Mouse (Mus musculus): ENCODE measurements around the gene Nudt9. TPM values are rescaled to one million over a fixed set of nuclear protein-coding genes. Genes with fewer than 3 reads are reported as not detected.

Gene Nudt9
- polyA plus RNA-seq, 1 experiment: 50.6 TPM

GRCm38 (mm10) chr5:104077508-104077907, 31.4 kb downstream of the Nudt9 start, which contains the start of gene Gm17660:
Gm17660 (minus strand) TSS chr5:104077608.
- no peak for DNase-seq (ENCODE audit: low spot score)

- no peak for DNase-seq (ENCODE audit: low spot score)
Measured at GRCm38 (mm10) chr5:104080736-104081135, 34.6 kb downstream of the Nudt9 start.

- no peak for DNase-seq (ENCODE audit: low spot score)
Measured at GRCm38 (mm10) chr5:104085366-104085765, 39.3 kb downstream of the Nudt9 start.

DNA sequence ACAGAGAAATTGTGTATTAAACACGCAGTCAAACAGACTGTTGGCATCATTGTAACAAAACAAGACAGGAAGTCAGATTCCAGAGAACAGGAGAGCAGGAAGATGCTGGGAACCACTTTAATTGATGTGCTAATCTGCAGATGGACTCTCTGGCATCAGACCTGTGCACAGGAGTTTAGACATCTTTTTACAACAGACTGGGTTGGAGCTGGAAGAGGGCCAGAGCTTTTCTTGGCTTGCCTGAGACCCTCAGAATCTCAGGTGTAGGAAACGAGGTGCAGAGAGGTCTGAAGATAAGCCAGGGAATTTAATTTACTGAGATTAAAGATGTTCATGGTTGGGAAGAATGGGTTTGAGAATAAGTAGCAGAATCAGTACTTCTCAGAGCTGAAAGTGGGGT, 43.6 kb downstream of the Nudt9 start:
- no peak for DNase-seq (ENCODE audit: low spot score)

DNA sequence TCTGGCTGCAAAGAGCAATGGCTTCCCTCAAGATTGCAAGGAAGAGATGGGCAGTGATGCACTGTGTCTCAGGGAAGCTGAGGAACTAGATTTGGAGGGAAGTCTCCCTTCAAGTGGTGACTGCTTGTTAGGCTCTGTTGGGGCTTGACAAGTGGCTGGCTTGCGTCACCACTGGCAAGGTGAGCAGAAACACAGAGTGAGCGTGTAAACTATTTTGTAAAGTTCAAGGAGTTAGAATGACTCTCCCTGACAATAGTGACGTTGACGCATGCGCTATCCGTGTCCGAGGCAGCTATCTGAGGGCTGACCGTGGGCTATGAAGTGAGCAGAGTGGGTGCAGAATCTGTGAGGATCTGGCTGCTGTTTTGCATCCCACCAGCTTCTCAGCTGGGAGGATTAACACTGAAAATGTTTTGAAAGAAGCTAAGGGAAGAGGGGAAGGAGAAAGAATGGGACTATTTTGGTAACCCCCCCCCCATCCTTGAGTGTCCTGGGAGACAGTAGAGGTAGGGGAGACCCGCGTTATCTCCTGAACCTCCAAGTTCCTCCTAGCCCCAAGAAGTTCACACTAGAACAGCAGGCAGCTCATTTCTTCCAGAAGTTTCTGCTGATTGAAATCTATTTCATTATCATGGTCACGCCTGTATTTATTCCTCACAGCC, 49.4 kb downstream of the Nudt9 start:
- DNase-seq (ENCODE audit: low spot score): no peak

DNA sequence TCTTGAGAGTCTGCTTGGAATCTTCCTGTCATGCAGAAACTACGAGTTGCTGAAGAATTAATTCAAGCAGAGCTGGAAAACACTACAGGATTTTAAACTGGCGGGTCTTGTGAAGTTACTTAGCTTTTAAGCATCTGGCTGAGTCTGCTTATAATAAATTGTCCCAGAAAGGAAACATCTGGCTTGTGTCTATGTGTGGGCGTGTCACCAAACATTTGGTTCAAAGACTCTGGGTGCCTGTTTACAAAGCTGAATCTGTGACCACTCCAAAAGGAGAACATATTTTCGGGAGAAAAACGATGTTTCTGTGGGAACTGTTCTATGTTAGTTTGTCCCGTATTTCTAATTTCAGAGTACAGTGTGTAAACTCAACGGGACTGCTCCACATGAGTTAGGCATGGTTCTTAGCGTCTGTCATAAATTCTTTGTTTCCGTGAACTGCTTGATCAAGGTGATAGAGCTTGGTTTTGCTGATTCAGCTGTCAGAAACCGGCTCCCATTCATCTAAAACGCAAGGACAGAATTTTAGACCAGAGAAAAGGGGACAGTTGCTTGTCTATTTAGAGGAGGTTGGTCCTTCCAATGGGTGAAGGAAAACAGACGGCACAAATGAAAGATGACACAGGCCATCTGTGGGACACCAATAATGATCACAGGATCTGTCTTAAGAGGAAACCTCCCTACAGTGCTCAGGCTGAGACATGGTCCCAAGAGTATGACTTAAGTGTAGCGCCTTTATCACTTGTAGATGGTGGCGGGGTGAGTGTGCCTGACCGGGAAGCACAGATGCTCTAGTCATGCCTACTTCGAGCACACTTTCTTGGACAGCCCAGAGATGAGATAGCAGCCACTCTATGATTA, 50.2 kb downstream of the Nudt9 start:
- DNase-seq (ENCODE audit: low spot score): no peak

GRCm38 (mm10) chr5:104101678-104102531, 55.8 kb downstream of the Nudt9 start:
- DNase-seq (ENCODE audit: low spot score): no peak

DNA sequence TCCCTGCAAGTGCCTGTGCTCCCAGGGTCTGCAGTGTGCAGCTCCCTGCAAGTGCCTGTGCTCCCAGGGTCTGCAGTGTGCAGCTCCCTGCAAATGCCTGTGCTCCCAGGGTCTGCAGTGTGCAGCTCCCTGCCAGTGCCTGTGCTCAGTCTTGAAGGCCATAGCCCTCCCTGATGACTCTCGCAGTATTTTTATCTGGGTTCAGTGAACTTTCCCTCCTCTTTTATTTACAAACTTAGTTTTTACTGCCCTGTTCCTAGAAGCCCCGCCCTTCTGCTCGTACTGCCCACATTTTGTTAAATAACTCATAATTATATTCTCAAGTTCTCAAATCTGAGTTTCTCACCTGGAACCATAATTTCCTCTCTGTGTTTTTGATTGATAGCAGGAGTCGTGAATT, 57.1 kb downstream of the Nudt9 start:
- no peak for DNase-seq (ENCODE audit: low spot score)

GRCm38 (mm10) chr5:104104111-104104510, 58.0 kb downstream of the Nudt9 start:
- no peak for DNase-seq (ENCODE audit: low spot score)

DNA sequence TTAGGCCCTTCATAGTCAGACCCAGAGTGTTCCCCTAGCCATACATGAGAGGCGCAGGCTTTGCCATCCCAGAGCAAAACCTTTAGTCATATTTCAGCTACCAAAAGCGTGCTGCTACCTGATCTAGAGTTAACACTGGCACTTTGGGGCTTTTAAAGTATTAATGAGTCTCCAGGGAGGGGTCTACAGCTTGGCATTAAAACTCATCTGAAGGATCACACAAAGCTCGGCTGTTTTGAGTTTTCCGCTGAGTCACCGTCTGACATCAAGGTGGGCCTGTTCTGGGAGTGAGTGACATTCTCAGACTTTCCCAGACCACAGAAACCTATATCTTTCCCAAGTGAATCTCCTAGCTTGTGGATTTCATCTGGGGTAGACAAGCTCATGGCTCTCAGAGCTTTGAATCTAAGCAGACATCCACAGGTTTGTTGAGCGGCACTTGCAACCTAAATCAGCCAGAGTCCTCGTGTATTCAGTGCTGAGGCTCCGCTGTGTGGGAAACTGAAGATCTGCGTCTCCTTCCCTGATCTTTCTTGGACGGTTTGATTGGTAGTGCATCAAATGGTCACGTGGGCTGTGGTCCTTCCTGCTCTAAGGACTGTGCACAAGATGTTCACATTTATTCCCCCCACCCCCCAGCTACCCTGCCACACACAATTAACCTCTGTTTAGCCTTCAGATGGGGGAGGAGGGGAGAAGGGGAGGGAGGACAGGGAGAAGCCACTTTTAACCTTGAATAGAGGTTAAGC, 62.2 kb downstream of the Nudt9 start:
- DNase-seq (ENCODE audit: low spot score): no peak

DNA sequence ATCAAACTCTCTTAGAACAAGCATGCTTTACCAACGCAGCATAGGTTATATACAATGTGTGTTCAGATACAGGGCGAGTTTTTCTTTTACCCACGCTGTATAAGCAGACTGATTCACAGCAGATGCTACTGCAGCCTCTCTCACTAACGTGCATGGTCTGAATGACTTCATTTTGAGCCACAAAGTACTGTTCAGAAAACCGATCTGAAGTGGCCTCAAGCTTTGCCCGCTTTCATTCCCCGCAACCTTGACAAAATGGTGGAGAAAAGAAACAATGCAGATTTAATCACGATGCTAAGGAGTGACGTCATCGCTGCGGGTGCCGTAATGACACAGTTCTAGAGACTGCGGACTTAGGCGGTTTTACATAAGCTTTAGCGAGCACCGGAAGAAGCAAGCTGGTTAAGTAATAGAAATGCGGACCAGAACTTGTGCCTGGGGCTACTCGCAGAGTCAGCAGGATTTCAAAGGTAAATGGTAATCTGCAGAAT, 62.8 kb downstream of the Nudt9 start:
- DNase-seq (ENCODE audit: low spot score): no peak

DNA sequence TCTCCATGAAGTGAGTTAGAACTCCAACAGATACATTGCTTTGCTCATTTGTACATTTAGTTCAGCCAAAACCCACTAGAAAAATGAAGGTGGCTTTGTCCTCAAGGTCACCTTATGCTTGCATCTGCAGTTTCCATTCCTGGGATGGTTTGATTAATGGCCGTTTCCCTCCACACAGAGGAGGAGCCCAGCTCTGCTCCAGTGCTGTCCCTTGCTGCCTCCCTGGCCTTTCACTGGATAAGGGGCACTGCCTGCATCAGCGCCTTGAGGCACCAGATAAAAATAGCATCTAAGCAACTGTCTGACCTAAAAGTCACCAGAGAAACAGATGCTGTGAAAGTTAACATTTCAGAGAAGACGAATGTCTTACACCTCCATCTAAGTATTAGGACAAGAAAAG, 63.4 kb downstream of the Nudt9 start:
- no peak for DNase-seq (ENCODE audit: low spot score)

DNA sequence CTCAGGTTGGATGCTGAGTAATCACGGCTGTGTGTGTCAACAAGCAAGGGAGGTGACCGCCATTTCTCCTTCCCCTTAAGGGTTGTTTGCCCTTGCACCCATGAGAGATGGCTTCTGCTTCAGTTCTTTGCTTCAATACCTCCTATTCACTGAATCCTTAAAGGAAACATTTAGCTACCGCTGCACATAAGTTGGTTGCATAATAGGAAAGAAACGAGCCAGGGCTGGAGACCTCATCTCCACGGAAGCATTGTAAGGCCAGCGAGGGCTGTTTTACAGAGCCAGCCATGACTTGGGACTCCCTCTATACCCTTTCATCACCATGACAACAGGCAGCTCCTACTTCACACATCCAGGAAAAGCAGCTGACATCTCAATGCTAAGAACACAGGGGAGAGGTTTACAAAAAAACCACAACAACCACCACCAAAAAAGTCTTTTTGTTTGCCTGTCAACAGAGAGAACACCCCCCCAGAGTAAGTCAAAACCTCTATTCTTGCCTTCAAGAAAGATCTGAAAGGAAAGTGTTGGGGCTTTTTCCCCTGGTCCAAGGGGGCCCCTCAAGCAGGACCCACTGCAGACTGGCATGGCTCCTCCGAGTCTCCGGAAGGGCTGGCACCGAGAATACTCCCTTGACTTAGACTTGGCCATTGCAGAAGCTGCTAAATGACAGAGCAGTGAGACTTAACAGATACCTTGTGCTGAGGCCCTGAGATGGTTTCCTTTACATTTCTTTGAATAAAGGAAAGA, 64.2 kb downstream of the Nudt9 start:
- DNase-seq (ENCODE audit: low spot score): no peak

DNA sequence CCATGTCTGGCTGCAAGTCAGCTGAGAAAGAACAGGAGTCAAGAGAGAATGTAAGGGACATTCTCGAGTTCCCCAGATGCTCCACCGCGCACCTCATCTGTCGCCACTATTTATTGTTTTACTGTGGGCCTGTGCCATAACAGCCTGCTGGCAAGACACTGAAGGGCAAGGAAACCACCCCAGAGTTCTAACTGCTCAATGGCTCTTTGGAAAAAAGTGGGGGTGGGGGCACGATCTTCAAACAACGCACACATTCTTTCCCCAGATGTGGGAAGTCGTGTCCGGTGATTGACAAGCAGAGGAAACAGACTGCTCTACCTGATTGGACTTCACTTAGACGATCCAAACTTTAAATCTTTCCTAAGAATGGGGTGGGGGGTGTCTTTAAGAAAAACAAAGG, 65.9 kb downstream of the Nudt9 start:
- DNase-seq (ENCODE audit: low spot score): no peak

DNA sequence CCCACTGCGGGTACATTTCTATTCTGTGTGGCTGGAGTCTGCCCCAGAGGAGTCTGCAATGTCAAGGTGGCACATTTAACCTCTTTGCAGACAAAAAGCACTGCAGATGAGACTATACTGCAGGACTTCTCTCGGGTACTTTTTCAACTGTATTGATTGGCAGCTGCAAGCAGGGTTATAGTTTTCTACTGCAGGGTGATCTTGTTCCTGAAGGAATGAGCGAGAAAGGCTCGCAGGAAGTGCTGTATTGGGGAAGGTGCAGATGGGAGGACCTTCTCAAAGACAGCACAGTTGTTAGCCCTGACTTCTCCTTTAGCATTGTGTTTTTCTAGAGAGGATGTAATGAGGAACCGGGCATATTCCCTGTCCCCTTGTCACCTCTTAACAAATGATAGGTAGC, 66.4 kb downstream of the Nudt9 start:
- no peak for DNase-seq (ENCODE audit: low spot score)

- DNase-seq (ENCODE audit: low spot score): peak; percentile 30
Measured at GRCm38 (mm10) chr5:104113491-104114172, 67.5 kb downstream of the Nudt9 start, which contains the start of gene Sparcl1. Sparcl1 (minus strand) TSS chr5:104113733.

Measured in urinary bladder, adult 2 months (tissue).